Mouse (Mus musculus) left cerebral cortex, adult 18-20 months (tissue): Measurements from ENCODE around the gene 4930402H24Rik. TPM values are rescaled to one million over a fixed set of nuclear protein-coding genes. Genes with fewer than 3 reads are reported as not detected.
"Not testable (repeated sequence)": the region's sequence is repeated elsewhere in the genome, so short reads cannot be mapped to it uniquely, and the experiment has no call there.

Source experiments
- DNase-seq, 2 experiments: peaks; one replicate each; pipeline ENCODE4 v3.0.0; 2021 to 2022; ENCODE audit warnings: low spot score in 2 of 2, mixed read lengths in 1 of 2
- total RNA-seq, 2 experiments: library from RNA; stranded (reverse); gene quantifications; 2 replicates each; pipeline ENCODE4 v1.2.3; 2021

The 4930402H24Rik gene
- total RNA-seq, 2 experiments from 2014 or later, result 68.4 to 68.5 TPM

GRCm38 (mm10) chr2:130862091-130862490 is 44.1 kb downstream of the 4930402H24Rik start:
- no peak for DNase-seq

GRCm38 (mm10) chr2:130852964-130853363 is 53.2 kb downstream of the 4930402H24Rik start:
- no peak for DNase-seq

- no peak for DNase-seq
Observed at GRCm38 (mm10) chr2:130851363-130852246, 54.6 kb downstream of the 4930402H24Rik start.

GRCm38 (mm10) chr2:130849688-130850087 is 56.5 kb downstream of the 4930402H24Rik start:
- DNase-seq, result no peak

GRCm38 (mm10) chr2:130848313-130848712 is 57.9 kb downstream of the 4930402H24Rik start:
- no peak for DNase-seq

- no peak for DNase-seq
Observed at GRCm38 (mm10) chr2:130843623-130844022, 62.6 kb downstream of the 4930402H24Rik start.

- DNase-seq, result peak; percentile 68 to 72
Observed at GRCm38 (mm10) chr2:130840846-130841245, 65.4 kb downstream of the 4930402H24Rik start.

GRCm38 (mm10) chr2:130839874-130840661 is 66.1 kb downstream of the 4930402H24Rik start:
- DNase-seq, result peak; percentile 68 to 82

- DNase-seq, result no peak
Observed at GRCm38 (mm10) chr2:130839528-130839873, 66.7 kb downstream of the 4930402H24Rik start.

GRCm38 (mm10) chr2:130839084-130839483 is 67.1 kb downstream of the 4930402H24Rik start:
- peak; percentile 18 to 38 for DNase-seq

- DNase-seq, result no peak
Observed at GRCm38 (mm10) chr2:130838131-130838530, 68.1 kb downstream of the 4930402H24Rik start.

- no peak for DNase-seq
Observed at GRCm38 (mm10) chr2:130833699-130834098, 72.5 kb downstream of the 4930402H24Rik start.

GRCm38 (mm10) chr2:130832582-130832981 is 73.6 kb downstream of the 4930402H24Rik start:
- no peak for DNase-seq

GRCm38 (mm10) chr2:130832012-130832411 is 74.2 kb downstream of the 4930402H24Rik start:
- DNase-seq, result no peak

- DNase-seq, result no peak
Observed at GRCm38 (mm10) chr2:130830236-130830635, 76.0 kb downstream of the 4930402H24Rik start.

GRCm38 (mm10) chr2:130829496-130829895 is 76.7 kb downstream of the 4930402H24Rik start:
- no peak for DNase-seq

GRCm38 (mm10) chr2:130828668-130829067 is 77.5 kb downstream of the 4930402H24Rik start:
- DNase-seq, result no peak

- DNase-seq, result not testable (repeated sequence)
Observed at GRCm38 (mm10) chr2:130828066-130828465, 78.1 kb downstream of the 4930402H24Rik start.

- peak; percentile 11 to 28 for DNase-seq
Observed at GRCm38 (mm10) chr2:130827410-130827809, 78.8 kb downstream of the 4930402H24Rik start.

GRCm38 (mm10) chr2:130818838-130819647 is 87.2 kb downstream of the 4930402H24Rik start:
- DNase-seq, result peak; percentile 18 to 38

- no peak for DNase-seq
Observed at GRCm38 (mm10) chr2:130817865-130818264, 88.3 kb downstream of the 4930402H24Rik start.
